Mouse (Mus musculus): ENCODE results near the gene Arid1b. TPM values are rescaled to one million over a fixed set of nuclear protein-coding genes. Genes with fewer than 3 reads are reported as not detected.
A peak's percentile ranks its signal among the peaks of the same experiment; 100 is the strongest.
"Not testable (repeated sequence)": the region's sequence is repeated elsewhere in the genome, so short reads cannot be mapped to it uniquely, and the experiment has no call there.

The Arid1b gene
- polyA plus RNA-seq, 1 experiment from 2014 or later: 12.2 TPM

- WGBS: 68% methylated on average over 11 of the region's 11 CpGs
- H3K4me3 ChIP-seq (replicated peaks): no peak overlapping the region
- no peaks in the 10 kb centered on the region for H3K36me3 ChIP-seq
- no peak; the same call in 1 of the 2 replicates for ATAC-seq (ENCODE audit: insufficient number of reproducible peaks, low FRiP score, low TSS enrichment, low read depth)
- peaks cover 48% of the 10 kb centered on the region for H3K4me1 ChIP-seq
- H3K9me3 ChIP-seq (replicated peaks): no peaks in the 10 kb centered on the region
- H3K4me2 ChIP-seq (replicated peaks): no peak overlapping the region
- H3K27ac ChIP-seq (replicated peaks): no peak overlapping the region; the same call in 1 of the 2 replicates
- no peaks in the 10 kb centered on the region for H3K27me3 ChIP-seq
- H3K9ac ChIP-seq: no peak overlapping the region
These were observed 112.4 kb downstream of the Arid1b start for GRCm38 (mm10) chr17:5106263-5107195.

GRCm38 (mm10) chr17:5107501-5107900, 113.4 kb downstream of the Arid1b start:
- Histone ChIP-seq H3K27ac (replicated peaks) (no peak overlapping the region), H3K4me1 (peaks cover 48% of the 10 kb centered on the region), H3K4me3 (replicated peaks) (no peak overlapping the region), H3K36me3 (no peaks in the 10 kb centered on the region), H3K9me3 (replicated peaks) (no peaks in the 10 kb centered on the region), H3K4me2 (replicated peaks) (no peak overlapping the region), H3K27me3 (no peaks in the 10 kb centered on the region), H3K9ac (no peak overlapping the region)
- WGBS: 78% methylated on average over 4 of the region's 4 CpGs
- ATAC-seq (ENCODE audit: insufficient number of reproducible peaks, low FRiP score, low TSS enrichment, low read depth): no peak

GRCm38 (mm10) chr17:5108022-5108421, 113.9 kb downstream of the Arid1b start:
- H3K4me2 ChIP-seq (replicated peaks): no peak overlapping the region
- no peak overlapping the region for H3K9ac ChIP-seq
- H3K9me3 ChIP-seq (replicated peaks): no peaks in the 10 kb centered on the region
- no peaks in the 10 kb centered on the region for H3K27me3 ChIP-seq
- 54% methylated on average over 1 of the region's 1 CpGs for WGBS
- H3K4me1 ChIP-seq: peaks cover 48% of the 10 kb centered on the region
- 0 out of 2 replicates have a peak overlapping the region, but pooled peaks have one; percentile 11 for H3K27ac ChIP-seq (replicated peaks)
- H3K36me3 ChIP-seq: no peaks in the 10 kb centered on the region
- no peak overlapping the region for H3K4me3 ChIP-seq (replicated peaks)
- no peak for ATAC-seq (ENCODE audit: insufficient number of reproducible peaks, low FRiP score, low TSS enrichment, low read depth)

GRCm38 (mm10) chr17:5108546-5109142, 114.5 kb downstream of the Arid1b start:
- H3K27ac ChIP-seq (replicated peaks): no peak overlapping the region
- H3K4me3 ChIP-seq (replicated peaks): no peak overlapping the region
- no peaks in the 10 kb centered on the region for H3K36me3 ChIP-seq
- H3K9ac ChIP-seq: no peak overlapping the region
- H3K9me3 ChIP-seq (replicated peaks): no peaks in the 10 kb centered on the region
- no peaks in the 10 kb centered on the region for H3K27me3 ChIP-seq
- peaks cover 48% of the 10 kb centered on the region for H3K4me1 ChIP-seq
- H3K4me2 ChIP-seq (replicated peaks): no peak overlapping the region
- no peak for ATAC-seq (ENCODE audit: insufficient number of reproducible peaks, low FRiP score, low TSS enrichment, low read depth)
- WGBS: 35% methylated on average over 2 of the region's 2 CpGs

- Histone ChIP-seq H3K9ac (no peak overlapping the region), H3K9me3 (replicated peaks) (no peaks in the 10 kb centered on the region), H3K4me3 (replicated peaks) (no peak overlapping the region), H3K4me2 (replicated peaks) (no peak overlapping the region), H3K4me1 (peaks cover 47% of the 10 kb centered on the region), H3K27ac (replicated peaks) (no peak overlapping the region), H3K36me3 (no peaks in the 10 kb centered on the region), H3K27me3 (no peaks in the 10 kb centered on the region)
- ATAC-seq (ENCODE audit: insufficient number of reproducible peaks, low FRiP score, low TSS enrichment, low read depth): no peak
- 70% methylated on average over 8 of the region's 8 CpGs for WGBS
These were observed 115.2 kb downstream of the Arid1b start for GRCm38 (mm10) chr17:5109343-5109742.

GRCm38 (mm10) chr17:5110159-5110558, 116.0 kb downstream of the Arid1b start:
- no peaks in the 10 kb centered on the region for H3K27me3 ChIP-seq
- 80% methylated on average over 4 of the region's 4 CpGs for WGBS
- no peak overlapping the region for H3K4me2 ChIP-seq (replicated peaks)
- peaks cover 39% of the 10 kb centered on the region for H3K4me1 ChIP-seq
- H3K36me3 ChIP-seq: no peaks in the 10 kb centered on the region
- H3K27ac ChIP-seq (replicated peaks): no peak overlapping the region
- no peak for ATAC-seq (ENCODE audit: insufficient number of reproducible peaks, low FRiP score, low TSS enrichment, low read depth)
- no peaks in the 10 kb centered on the region for H3K9me3 ChIP-seq (replicated peaks)
- no peak overlapping the region for H3K9ac ChIP-seq
- no peak overlapping the region for H3K4me3 ChIP-seq (replicated peaks)

- not testable (repeated sequence) for H3K9ac ChIP-seq; H3K4me2 ChIP-seq (replicated peaks); H3K36me3 ChIP-seq; H3K27me3 ChIP-seq; H3K4me3 ChIP-seq (replicated peaks); H3K9me3 ChIP-seq (replicated peaks); H3K27ac ChIP-seq (replicated peaks); ATAC-seq (ENCODE audit: insufficient number of reproducible peaks, low FRiP score, low TSS enrichment, low read depth)
- peaks cover 30% of the 10 kb centered on the region for H3K4me1 ChIP-seq
- WGBS: 93% methylated on average over 5 of the region's 5 CpGs
These were observed 116.8 kb downstream of the Arid1b start for GRCm38 (mm10) chr17:5110981-5111380.

- Histone ChIP-seq H3K9me3 (replicated peaks) (no peaks in the 10 kb centered on the region), H3K4me2 (replicated peaks) (no peak overlapping the region), H3K4me3 (replicated peaks) (no peak overlapping the region), H3K27me3 (no peaks in the 10 kb centered on the region), H3K4me1 (peaks cover 19% of the 10 kb centered on the region), H3K36me3 (no peaks in the 10 kb centered on the region), H3K27ac (replicated peaks) (no peak overlapping the region), H3K9ac (no peak overlapping the region)
- ATAC-seq (ENCODE audit: insufficient number of reproducible peaks, low FRiP score, low TSS enrichment, low read depth): no peak
- 90% methylated on average over 4 of the region's 4 CpGs for whole genome bisulfite sequencing
These were observed 118.0 kb downstream of the Arid1b start for GRCm38 (mm10) chr17:5112116-5112515.

GRCm38 (mm10) chr17:5115952-5116351, 121.8 kb downstream of the Arid1b start:
- ATAC-seq (ENCODE audit: insufficient number of reproducible peaks, low FRiP score, low TSS enrichment, low read depth): no peak
- H3K27ac ChIP-seq (replicated peaks): no peak overlapping the region
- 87% methylated on average over 6 of the region's 6 CpGs for WGBS
- H3K9me3 ChIP-seq (replicated peaks): no peaks in the 10 kb centered on the region
- H3K9ac ChIP-seq: no peak overlapping the region
- no peaks in the 10 kb centered on the region for H3K27me3 ChIP-seq
- no peak overlapping the region for H3K4me3 ChIP-seq (replicated peaks)
- no peaks in the 10 kb centered on the region for H3K4me1 ChIP-seq
- H3K4me2 ChIP-seq (replicated peaks): no peak overlapping the region
- no peaks in the 10 kb centered on the region for H3K36me3 ChIP-seq

- 64% methylated on average over 2 of the region's 2 CpGs for WGBS
- Histone ChIP-seq H3K36me3 (no peaks in the 10 kb centered on the region), H3K27me3 (no peaks in the 10 kb centered on the region), H3K9ac (no peak overlapping the region), H3K27ac (replicated peaks) (no peak overlapping the region), H3K9me3 (replicated peaks) (no peaks in the 10 kb centered on the region), H3K4me2 (replicated peaks) (no peak overlapping the region), H3K4me3 (replicated peaks) (no peak overlapping the region), H3K4me1 (no peaks in the 10 kb centered on the region)
- ATAC-seq (ENCODE audit: insufficient number of reproducible peaks, low FRiP score, low TSS enrichment, low read depth): no peak
These were observed 122.9 kb downstream of the Arid1b start for GRCm38 (mm10) chr17:5116990-5117389.

GRCm38 (mm10) chr17:5118171-5118570, 124.0 kb downstream of the Arid1b start:
- Histone ChIP-seq H3K36me3 (no peaks in the 10 kb centered on the region), H3K4me2 (replicated peaks) (no peak overlapping the region), H3K4me1 (no peaks in the 10 kb centered on the region), H3K9ac (no peak overlapping the region), H3K27me3 (no peaks in the 10 kb centered on the region), H3K9me3 (replicated peaks) (no peaks in the 10 kb centered on the region), H3K4me3 (replicated peaks) (no peak overlapping the region), H3K27ac (replicated peaks) (no peak overlapping the region)
- WGBS: 70% methylated on average over 4 of the region's 4 CpGs
- ATAC-seq (ENCODE audit: insufficient number of reproducible peaks, low FRiP score, low TSS enrichment, low read depth): no peak
